Mouse (Mus musculus) testis, postnatal 10 days (tissue): Measurements from ENCODE around the gene Adad1.
A peak's percentile ranks its signal among the peaks of the same experiment; 100 is the strongest.

Source experiments
- DNase-seq: peaks from one replicate; pipeline ENCODE4 v3.0.0; 2021; ENCODE audit warnings: low spot score

Adad1 gene

DNA sequence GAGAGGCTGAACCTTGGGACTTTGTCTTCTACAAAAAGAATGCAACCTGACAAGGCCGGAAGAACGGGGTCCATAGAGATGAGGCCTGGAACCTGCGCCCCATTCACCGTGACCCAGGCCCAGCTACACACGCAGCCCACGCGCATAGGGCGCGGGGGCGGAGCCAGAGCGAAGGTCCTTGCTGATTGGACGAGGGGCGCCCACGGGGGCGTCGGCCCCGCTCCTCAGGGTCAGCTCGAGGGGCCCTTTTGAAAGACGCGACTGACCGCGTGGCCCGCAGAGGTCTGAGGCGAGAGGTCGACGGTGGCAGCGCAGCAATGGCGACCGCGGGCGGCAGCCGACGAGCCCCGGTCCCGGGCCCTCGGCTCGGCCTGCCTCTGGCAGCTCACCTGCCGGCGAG, at the start of gene Adad1:
Gene Adad1 (plus strand): TSS at position 122 of the 400 bp plus-strand sequence.
- DNase-seq: peak; percentile 59

GRCm38 (mm10) chr3:37037979-37038378, 25.3 kb upstream of the Adad1 start:
- no peak for DNase-seq

GRCm38 (mm10) chr3:37039811-37040210, 23.5 kb upstream of the Adad1 start:
- peak; percentile 45 for DNase-seq

DNA sequence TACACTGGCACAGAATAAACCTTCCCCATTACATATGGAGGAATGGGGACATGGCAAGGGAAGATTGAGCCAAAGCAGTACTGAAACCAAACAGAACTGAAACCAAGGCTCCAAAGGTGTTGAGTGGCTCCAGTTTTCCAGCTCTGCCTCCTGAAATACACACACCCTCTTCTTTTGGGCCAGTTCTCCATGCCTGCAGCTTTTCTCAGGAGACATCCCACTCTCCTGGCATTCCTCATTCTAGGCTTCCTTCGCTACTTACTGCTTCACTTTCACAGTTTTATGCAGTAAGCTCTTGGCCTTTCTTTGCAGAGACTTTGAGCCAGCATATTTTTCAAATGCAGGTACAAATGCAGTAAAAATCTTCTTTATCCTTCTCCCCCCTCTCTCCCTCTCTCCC, 11.8 kb upstream of the Adad1 start:
- DNase-seq: no peak

DNA sequence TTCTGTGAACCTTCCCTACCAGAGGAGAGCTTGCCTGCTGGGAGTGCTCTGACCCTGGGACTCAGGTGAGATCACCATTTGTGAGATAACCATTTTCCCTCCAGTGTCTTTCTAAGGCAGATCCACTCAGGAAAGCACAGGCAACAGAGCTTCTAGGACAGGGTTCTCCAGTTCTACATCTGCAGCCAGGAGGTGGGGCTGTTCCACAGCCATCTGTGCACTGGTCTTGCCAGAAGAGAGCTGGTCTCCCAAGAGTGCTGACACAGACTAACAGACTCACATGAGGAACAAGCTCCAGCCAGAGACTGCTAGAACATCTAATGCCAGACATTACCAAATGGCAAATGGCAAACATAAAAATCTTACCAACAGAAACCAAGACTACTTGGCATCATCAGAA, 9.9 kb downstream of the Adad1 start:
- DNase-seq: peak; percentile 69

GRCm38 (mm10) chr3:37084860-37085259, 21.5 kb downstream of the Adad1 start:
- no peak for DNase-seq

GRCm38 (mm10) chr3:37090721-37091120, 27.4 kb downstream of the Adad1 start:
- no peak for DNase-seq

GRCm38 (mm10) chr3:37125655-37126054, 62.3 kb downstream of the Adad1 start, which contains the start of gene Il2:
Gene Il2 (minus strand): TSS chr3:37125959.
- DNase-seq: no peak

- no peak for DNase-seq
These were observed 62.8 kb downstream of the Adad1 start for GRCm38 (mm10) chr3:37126162-37126561.

DNA sequence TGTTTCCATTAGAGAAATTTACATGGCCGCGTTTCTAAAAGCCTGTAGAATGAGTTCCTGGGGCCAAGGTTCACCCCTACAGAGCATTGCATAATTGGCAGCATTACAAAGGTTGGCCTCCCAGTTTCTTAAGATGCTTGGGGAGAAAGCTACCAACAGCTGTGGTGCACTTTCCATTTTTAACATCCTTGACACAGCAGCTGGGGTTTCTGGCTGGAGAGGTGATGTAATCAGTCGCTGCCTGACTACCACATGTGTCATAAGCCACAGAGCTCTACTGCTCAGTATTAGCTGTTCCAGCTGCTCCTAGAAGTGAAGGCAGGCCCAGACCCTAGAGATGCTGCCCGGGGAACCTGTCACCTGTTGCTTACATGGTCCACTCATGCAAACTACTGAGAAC, 64.9 kb downstream of the Adad1 start:
- DNase-seq: no peak

DNA sequence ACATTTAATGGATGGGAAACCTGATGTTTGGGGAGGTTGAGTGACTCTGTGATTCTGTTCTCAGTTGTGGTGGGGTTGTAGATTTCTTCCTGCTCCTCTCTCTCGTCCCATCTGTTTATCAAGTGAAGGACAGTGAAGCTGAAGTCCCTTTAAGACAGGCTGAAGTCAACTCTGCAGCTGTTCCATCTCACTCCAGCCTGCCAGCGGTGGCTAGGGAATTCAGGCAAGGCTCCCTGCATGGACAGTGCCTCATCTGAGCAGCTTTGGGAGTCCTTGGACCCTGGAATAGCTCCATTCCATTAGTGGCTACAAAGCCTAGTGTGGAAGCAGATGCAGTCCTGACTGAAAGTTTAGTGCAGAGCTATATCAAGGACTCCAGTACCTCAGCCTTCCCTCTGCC, 65.7 kb downstream of the Adad1 start:
- DNase-seq: no peak

DNA sequence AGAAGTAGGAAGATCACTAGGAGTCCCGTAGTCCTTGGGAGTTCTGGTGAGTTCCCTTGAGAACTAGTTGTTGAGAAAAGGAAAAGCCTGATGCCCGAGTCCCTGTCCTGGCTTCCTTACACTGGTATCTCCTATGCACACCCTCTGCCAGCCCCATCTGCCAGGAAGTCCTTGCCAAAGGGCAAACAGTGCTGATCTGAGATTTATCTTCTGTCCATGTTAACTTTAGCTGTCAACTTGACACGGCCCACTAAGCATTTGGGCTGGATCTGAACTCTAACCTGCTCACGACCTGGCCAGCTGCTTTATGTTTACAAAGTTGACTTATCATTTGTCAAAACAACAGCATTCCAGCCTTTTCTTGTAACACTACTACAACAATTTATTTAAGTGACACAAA, 73.9 kb downstream of the Adad1 start:
- no peak for DNase-seq

GRCm38 (mm10) chr3:37139192-37139591, 75.9 kb downstream of the Adad1 start:
- no peak for DNase-seq

DNA sequence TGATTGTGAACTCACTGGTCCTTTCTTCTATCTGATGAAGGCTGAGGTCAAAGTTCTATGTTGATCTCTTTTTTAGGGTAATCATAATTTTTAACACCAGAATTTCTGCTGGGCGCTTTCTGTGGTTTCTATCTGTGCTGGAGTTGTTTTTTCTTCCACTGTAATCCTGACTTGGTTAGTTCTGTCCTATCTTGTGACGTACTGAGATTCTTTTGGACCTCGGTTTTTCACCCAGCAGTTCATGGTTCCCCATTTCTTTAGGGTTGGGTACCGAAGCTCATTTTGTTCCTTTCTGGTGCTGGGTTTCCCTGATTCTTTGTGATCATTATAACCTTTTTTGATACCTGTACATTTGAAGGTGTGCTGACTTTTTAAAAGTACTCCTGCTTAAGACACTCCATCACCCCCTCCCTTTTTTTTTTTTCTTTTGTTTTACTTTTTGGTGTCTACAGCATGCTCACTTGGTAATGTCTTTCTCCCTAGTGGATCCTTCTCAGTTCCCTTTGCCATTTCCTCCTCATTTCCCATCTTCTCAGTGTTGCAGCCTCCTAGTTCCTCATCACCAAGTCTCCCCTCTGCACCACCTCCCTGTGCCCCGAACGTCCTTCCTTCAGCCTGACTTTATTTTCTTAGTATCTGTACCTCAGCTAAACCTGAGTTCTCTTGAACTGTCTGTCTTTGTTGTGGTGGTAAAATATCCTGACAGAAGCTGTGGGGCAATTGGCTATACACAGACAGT, 77.0 kb downstream of the Adad1 start:
- no peak for DNase-seq

GRCm38 (mm10) chr3:37141827-37142226, 78.5 kb downstream of the Adad1 start:
- no peak for DNase-seq

GRCm38 (mm10) chr3:37144979-37145378, 81.7 kb downstream of the Adad1 start:
- DNase-seq: no peak

DNA sequence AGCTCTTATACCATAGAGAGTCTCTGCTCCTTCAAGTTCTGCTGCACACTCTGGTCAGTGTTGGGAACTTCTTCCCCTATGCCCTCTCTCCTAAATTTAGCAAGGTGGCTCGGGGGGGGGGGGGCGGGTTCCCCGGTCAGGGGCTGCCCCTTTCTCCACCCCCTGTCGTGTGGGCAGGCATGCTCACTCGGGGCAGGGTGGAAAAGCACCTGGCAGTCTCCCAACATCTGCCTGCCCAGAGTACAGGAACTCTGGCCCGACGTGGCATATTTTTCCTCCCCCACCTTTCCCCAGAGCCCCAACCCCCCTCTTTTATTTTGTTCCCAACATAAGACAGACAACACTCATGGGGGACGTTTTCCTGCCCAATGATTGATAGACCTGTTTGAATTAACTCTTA, 83.1 kb downstream of the Adad1 start:
- peak; percentile 59 for DNase-seq

GRCm38 (mm10) chr3:37146810-37147209, 83.5 kb downstream of the Adad1 start:
- DNase-seq: no peak

DNA sequence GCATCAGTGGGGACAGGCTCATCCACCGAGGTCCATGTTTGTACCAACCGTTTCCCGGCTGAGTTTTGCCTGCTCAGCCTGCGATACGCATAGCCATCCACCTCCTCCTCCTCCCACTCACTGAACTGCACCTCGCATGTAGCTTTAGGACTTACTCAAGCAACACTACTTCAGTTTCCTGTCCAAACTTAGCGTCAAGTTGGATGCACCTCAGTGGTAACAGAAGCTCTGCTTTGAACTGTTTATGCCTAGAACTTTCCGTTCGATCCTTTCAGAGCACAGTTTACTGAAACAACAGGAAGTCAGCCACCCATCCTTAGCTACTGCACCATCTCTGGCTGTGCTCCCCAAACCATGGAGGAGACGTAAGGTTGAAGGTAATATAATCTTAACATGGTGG, 88.9 kb downstream of the Adad1 start:
- no peak for DNase-seq

DNA sequence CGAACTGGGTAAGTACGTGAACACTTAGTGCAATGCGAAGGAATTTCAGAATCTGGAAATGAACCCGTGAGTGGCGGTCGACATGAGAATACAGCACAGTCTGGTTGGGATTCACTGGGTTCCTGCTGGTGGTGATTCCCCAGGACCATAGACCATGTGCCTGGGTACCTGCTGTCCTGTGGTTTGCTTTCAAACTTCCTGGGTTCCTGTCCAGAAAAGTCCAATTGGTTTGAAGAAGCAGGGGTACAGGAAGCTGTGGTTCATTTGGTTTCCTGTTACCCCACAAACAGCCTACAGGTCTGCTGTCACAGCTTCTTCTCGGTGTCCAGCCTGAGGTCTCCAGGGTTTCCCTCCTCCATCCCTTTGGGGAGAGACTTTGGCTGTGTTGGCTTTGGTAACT, 89.7 kb downstream of the Adad1 start:
- DNase-seq: no peak

- DNase-seq: no peak
These were observed 91.1 kb downstream of the Adad1 start for GRCm38 (mm10) chr3:37154396-37154795.

- DNase-seq: no peak
These were observed 93.8 kb downstream of the Adad1 start for GRCm38 (mm10) chr3:37157082-37157481.

- no peak for DNase-seq
These were observed 94.9 kb downstream of the Adad1 start for GRCm38 (mm10) chr3:37158246-37158645.

- DNase-seq: no peak
These were observed 97.8 kb downstream of the Adad1 start for GRCm38 (mm10) chr3:37161096-37161495.
